Mouse (Mus musculus) Patski (cell line): ENCODE results near the gene Gab3. TPM values are rescaled to one million over a fixed set of nuclear protein-coding genes. Genes with fewer than 3 reads are reported as not detected.
"Not testable (repeated sequence)": the region's sequence is repeated elsewhere in the genome, so short reads cannot be mapped to it uniquely, and the experiment has no call there.

Experiments used
- ATAC-seq: fragments of 100-300 bp; one replicate; pipeline ENCODE4 v1.8.0; 2021
- CTCF ChIA-PET: fragments of 350-600 bp; sonication (Branson Sonifier 250); formaldehyde crosslinking; loops from one replicate; lab custom pipeline; 2022; ENCODE audit warnings: inconsistent platforms; lab: Charles Lee
- POLR2A ChIA-PET: fragments of 350-600 bp; sonication (Branson Sonifier 250); formaldehyde crosslinking; loops from one replicate; lab custom pipeline; 2022; ENCODE audit warnings: antibody characterized with exemption, inconsistent platforms; lab: Charles Lee
- DNase-seq: peaks from one replicate; pipeline ENCODE4 v3.0.0-alpha.2; 2011; ENCODE audit warnings: low read depth, low spot score
- H3K27me3 ChIP-seq: fragments of 371-371 bp; one replicate; pipeline ENCODE4 v1.5.1; 2021
- CTCF ChIP-seq: fragments of 100-300 bp; IDR thresholded peaks from one replicate; pipeline ENCODE4 v1.5.1; 2021
- in situ Hi-C: fragments of 300-500 bp; cut with MboI; formaldehyde crosslinking; loops from 3 replicates; pipeline ENCODE4 v1.11.1; 2018; ENCODE audit warnings: low pct_unique_long_range_greater_than_20kb, mixed read lengths
- polyA plus RNA-seq: library from polyadenylated mRNA; unstranded; gene quantifications from one replicate; pipeline ENCODE4 v1.2.3, GENCODE M21; 2021

Gene Gab3
- polyA plus RNA-seq, 1 experiment from 2014 or later: 0.36 TPM

- in situ Hi-C loops: no loop called here
- POLR2A ChIA-PET: interaction anchor here (0.9 kb wide), 1 partner anchor 12 kb away, joined by 3 read pairs; no protein-coding TSS in a partner anchor
- DNase-seq (peak; percentile 61), ATAC-seq (peak; percentile 98)
- CTCF ChIA-PET: interaction anchor here (0.8 to 1.7 kb wide), 3 partner anchors 10 to 32 kb away, joined by 3 read pairs; partner anchors contain the start of gene Gab3
- H3K27me3 ChIP-seq: peaks cover 14% of the 10 kb centered on the region
- no peak for TF ChIP-seq CTCF
Measured at GRCm38 (mm10) chrX:75095369-75096162, 10.3 kb upstream of the Gab3 start, which contains the start of gene Dkc1. Gene Dkc1 (plus strand): TSS chrX:75095854.

DNA sequence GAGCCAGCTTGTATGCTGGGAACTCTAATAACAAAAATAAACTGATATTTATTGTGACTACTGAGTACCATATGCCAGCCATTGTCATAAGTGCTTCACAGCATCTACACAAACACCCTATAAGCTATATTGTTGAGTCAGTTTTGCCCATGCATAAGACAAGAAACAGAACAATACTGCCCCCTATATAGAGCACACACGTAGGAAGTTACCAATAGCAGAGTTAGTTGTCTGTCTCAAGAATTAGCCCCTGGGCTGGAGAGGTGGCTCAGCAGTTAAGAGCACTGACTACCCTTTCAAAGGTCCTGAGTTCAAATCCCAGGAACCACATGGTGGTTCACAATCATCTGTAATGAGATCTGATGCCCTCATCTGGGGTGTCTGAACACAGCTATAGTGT is 396 bp upstream of the Gab3 start:
- H3K27me3 ChIP-seq: peaks cover 49% of the 10 kb centered on the region
- CTCF ChIA-PET: interaction anchor here (0.8 kb wide), 2 partner anchors 9 to 10 kb away, joined by 3 to 4 read pairs; partner anchors contain the start of gene Dkc1
- ATAC-seq: no peak
- no peak for DNase-seq
- POLR2A ChIA-PET: no interaction called here
- TF ChIP-seq CTCF: peak; percentile 25
- in situ Hi-C loops: no loop called here

GRCm38 (mm10) chrX:75083982-75084773 is 1.1 kb downstream of the Gab3 start:
- peaks cover 52% of the 10 kb centered on the region for H3K27me3 ChIP-seq
- ChIA-PET CTCF (interaction anchor here (1.5 kb wide), 1 partner anchor 12 kb away, joined by 3 read pairs; the partner anchor contains the start of gene Dkc1), POLR2A (interaction anchor here (1.2 kb wide), 1 partner anchor 11 kb away, joined by 3 read pairs; the partner anchor contains the start of gene Dkc1)
- TF ChIP-seq CTCF: no peak
- ATAC-seq (peak; percentile 77), DNase-seq (no peak)
- in situ Hi-C loops: no loop called here

DNA sequence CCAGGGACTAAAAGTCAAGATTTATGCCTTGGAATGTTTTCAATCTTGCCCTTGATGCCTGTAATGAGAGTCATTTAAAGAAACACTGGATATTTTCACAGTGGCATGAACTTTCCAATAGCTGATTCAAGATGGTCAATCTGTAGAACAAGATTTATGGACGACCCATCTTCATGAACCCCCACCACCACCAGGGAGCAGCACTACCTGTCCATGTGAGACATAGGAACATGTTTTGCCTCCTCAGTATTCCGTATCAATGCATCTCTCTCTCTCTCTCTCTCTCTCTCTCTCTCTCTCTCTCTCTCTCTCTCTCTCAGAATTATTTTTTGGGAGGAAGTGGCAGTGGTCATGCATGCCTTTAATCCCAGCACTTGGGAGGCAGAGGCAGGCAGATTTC is 2.9 kb downstream of the Gab3 start:
- peaks cover 42% of the 10 kb centered on the region for H3K27me3 ChIP-seq
- ChIA-PET CTCF (no interaction called here), POLR2A (interaction anchor here (0.7 kb wide), 1 partner anchor 9 kb away, joined by 8 read pairs; no protein-coding TSS in a partner anchor)
- no peak for DNase-seq
- no peak for ATAC-seq
- in situ Hi-C loops: no loop called here
- no peak for TF ChIP-seq CTCF

DNA sequence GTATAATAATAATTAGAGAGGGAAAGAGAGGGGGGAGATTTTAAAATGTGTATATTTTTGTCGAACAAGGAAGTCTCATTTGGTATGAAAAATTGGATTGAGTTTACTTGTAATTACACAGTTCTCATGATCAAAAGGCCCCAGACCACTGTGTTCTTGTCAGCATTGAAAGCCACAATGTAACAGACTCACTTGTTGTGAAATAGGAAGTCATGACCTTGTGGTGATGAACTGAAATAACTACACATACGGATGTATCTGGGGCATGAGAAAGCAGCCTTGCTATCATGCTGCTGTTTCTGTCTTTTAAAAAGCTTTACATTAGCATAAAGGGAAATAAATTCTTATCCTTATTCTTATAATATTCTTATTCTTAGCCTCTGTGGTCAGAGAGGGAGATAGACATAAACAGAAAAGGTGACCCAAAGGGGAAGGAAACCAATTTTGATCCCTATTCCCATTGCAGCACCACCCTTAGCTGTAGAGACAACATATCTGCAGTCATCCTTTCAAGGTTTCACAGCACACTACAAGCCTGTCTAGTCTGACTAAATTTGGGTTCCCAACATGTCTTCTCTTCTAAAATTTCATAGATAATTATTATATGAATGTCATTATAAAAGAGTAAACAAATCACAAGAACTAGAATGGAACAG is 29.0 kb downstream of the Gab3 start:
- no peak for DNase-seq
- POLR2A ChIA-PET: no interaction called here
- no peak for TF ChIP-seq CTCF
- peaks cover 12% of the 10 kb centered on the region for H3K27me3 ChIP-seq
- ATAC-seq: no peak
- in situ Hi-C loops: no loop called here
- CTCF ChIA-PET: no interaction called here

DNA sequence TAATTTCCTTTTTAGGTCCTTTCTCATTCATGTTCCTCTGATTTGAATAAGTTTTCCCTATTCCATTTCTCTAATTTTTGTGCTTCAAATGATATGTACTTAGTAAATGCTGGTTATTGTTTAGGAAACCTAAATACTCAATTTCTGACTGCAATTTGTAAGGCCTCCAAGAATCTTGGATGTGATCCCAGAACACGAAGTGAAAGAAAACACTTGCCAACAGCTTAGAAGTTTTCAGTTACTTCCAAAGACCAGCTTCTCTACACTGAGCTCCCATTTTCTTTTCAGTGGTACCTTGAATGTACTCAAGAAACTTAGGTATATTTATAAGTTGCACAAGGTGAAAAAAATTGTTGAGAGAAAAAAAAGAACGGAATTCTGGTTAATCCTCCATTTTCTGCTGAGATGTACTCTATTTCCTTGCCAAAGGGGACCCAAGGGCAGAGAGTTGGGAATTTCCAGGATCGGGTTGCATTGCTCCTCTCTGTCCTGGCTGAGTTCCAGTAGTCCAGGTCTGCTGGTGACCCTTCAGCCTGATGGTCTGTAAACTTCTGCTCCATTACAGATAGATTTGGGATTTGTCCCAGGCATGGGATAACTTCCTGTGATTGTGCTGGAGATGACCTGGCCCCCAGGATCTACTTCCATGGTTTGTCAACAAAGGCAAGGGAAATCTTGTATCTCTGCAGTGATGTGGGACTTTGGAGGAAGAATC is 38.2 kb downstream of the Gab3 start:
- no peak for ATAC-seq
- no peak for DNase-seq
- ChIA-PET POLR2A (no interaction called here), CTCF (interaction anchor here (0.5 kb wide), 1 partner anchor 30 kb away, joined by 4 read pairs; no protein-coding TSS in a partner anchor)
- TF ChIP-seq CTCF: no peak
- in situ Hi-C loops: no loop called here
- H3K27me3 ChIP-seq: peaks cover 31% of the 10 kb centered on the region

DNA sequence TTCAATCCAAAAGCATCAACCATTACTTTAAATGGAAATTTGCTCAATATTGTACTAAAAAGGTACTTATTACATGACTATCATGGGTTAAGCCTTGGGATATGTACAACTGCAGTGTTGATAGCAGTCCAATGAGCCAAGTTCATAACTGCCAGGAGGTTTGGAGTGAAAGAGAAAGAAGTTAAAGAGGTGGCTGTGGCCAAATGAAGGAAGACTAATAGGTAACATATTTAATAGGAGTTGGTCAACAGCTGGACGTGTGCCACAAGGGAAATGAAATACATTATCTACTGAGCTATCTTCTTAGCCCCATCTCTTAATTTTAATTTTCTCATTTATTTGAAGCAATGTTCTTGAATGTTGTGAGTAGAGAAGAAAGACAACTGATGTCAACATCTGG is 39.3 kb downstream of the Gab3 start:
- ATAC-seq (no peak), DNase-seq (no peak)
- POLR2A ChIA-PET: no interaction called here
- CTCF ChIA-PET: no interaction called here
- in situ Hi-C loops: no loop called here
- H3K27me3 ChIP-seq: peaks cover 30% of the 10 kb centered on the region
- TF ChIP-seq CTCF: no peak

GRCm38 (mm10) chrX:75044595-75044994 is 40.7 kb downstream of the Gab3 start:
- POLR2A ChIA-PET: no interaction called here
- TF ChIP-seq CTCF: no peak
- ATAC-seq (peak; percentile 82), DNase-seq (no peak)
- peaks cover 30% of the 10 kb centered on the region for H3K27me3 ChIP-seq
- CTCF ChIA-PET: no interaction called here
- in situ Hi-C loops: no loop called here

DNA sequence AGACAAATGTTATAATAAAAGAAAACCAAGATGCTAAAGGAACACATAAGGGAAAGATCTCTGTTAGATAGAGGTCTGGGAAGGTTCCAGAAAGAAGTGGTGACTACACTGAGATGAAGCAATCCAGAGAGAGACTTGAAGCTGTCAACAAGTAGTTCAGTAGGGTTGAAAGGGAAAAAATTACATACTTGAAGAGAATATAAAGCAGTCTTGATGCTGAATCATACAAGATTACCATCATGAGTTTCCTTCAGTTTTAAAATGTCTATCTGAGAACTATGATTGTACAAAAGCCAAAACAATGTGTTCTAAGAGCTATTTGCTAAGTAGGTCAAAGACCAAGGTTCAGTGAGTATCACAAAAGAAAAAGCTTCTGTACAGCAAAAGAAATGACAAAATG is 48.6 kb downstream of the Gab3 start:
- TF ChIP-seq CTCF: no peak
- in situ Hi-C loops: no loop called here
- ChIA-PET POLR2A (interaction anchor here (0.7 kb wide), 1 partner anchor 541 kb away, joined by 3 read pairs; no protein-coding TSS in a partner anchor), CTCF (no interaction called here)
- ATAC-seq: no peak
- H3K27me3 ChIP-seq: peaks cover 27% of the 10 kb centered on the region
- DNase-seq: no peak

GRCm38 (mm10) chrX:75035162-75035561 is 50.1 kb downstream of the Gab3 start:
- ATAC-seq (no peak), DNase-seq (no peak)
- ChIA-PET POLR2A (no interaction called here), CTCF (no interaction called here)
- in situ Hi-C loops: no loop called here
- no peak for TF ChIP-seq CTCF
- peaks cover 29% of the 10 kb centered on the region for H3K27me3 ChIP-seq

DNA sequence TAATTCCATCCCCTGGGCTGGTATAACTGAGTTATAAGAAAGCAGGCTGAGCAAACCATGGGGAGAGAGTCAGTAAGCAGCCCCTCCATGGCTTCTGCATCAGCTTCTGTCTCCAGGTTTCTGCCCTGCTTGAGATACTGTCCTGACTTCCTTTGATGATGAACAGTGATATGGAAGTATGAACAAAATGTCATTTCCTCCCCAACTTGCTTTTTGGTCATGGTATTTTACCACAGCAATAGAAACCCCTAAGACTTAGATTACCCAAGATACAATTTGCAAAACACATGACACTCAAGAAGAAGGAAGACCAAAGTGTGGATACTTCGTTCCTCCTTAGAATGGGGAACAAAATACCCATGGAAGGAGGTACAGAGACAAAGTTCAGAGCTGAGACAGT is 51.2 kb downstream of the Gab3 start:
- H3K27me3 ChIP-seq: peaks cover 29% of the 10 kb centered on the region
- ATAC-seq, CTCF ChIA-PET, DNase-seq, in situ Hi-C loops, POLR2A ChIA-PET: not testable (repeated sequence)
